Mouse (Mus musculus): Measurements from ENCODE around the gene Sort1. TPM values are rescaled to one million over a fixed set of nuclear protein-coding genes. Genes with fewer than 3 reads are reported as not detected.

Gene Sort1
- polyA plus RNA-seq, 1 experiment from 2014 or later, result 12.1 TPM

GRCm38 (mm10) chr3:108297603-108298553, 14.0 kb downstream of the Sort1 start:
- Histone ChIP-seq H3K4me1 (peaks cover 37% of the 10 kb centered on the region), H3K4me3 (no peak overlapping the region), H3K9me3 (replicated peaks) (no peaks in the 10 kb centered on the region), H3K27me3 (ENCODE audit: low read depth, poor library complexity, severe bottlenecking) (no peaks in the 10 kb centered on the region), H3K27ac (no peak overlapping the region), H3K36me3 (no peaks in the 10 kb centered on the region)
- no peak for DNase-seq (ENCODE audit: low spot score)
- 74% methylated on average over 7 of the region's 7 CpGs for WGBS

GRCm38 (mm10) chr3:108300455-108301030, 16.7 kb downstream of the Sort1 start:
- Histone ChIP-seq H3K27ac (no peak overlapping the region), H3K9me3 (replicated peaks) (no peaks in the 10 kb centered on the region), H3K4me3 (no peak overlapping the region), H3K4me1 (peaks cover 27% of the 10 kb centered on the region), H3K27me3 (ENCODE audit: low read depth, poor library complexity, severe bottlenecking) (no peaks in the 10 kb centered on the region), H3K36me3 (no peaks in the 10 kb centered on the region)
- no peak for DNase-seq (ENCODE audit: low spot score)
- 89% methylated on average over 6 of the region's 6 CpGs for WGBS

GRCm38 (mm10) chr3:108303683-108304082, 19.8 kb downstream of the Sort1 start:
- Histone ChIP-seq H3K4me3 (no peak overlapping the region), H3K27ac (no peak overlapping the region), H3K36me3 (no peaks in the 10 kb centered on the region), H3K27me3 (ENCODE audit: low read depth, poor library complexity, severe bottlenecking) (no peaks in the 10 kb centered on the region), H3K9me3 (replicated peaks) (no peaks in the 10 kb centered on the region), H3K4me1 (peaks cover 12% of the 10 kb centered on the region)
- no peak for DNase-seq (ENCODE audit: low spot score)
- WGBS, result 95% methylated on average over 8 of the region's 8 CpGs

- 90% methylated on average over 4 of the region's 4 CpGs for WGBS
- no peak for DNase-seq (ENCODE audit: low spot score)
- Histone ChIP-seq H3K4me1 (peaks cover 12% of the 10 kb centered on the region), H3K27me3 (ENCODE audit: low read depth, poor library complexity, severe bottlenecking) (no peaks in the 10 kb centered on the region), H3K27ac (no peak overlapping the region), H3K4me3 (no peak overlapping the region), H3K9me3 (replicated peaks) (no peaks in the 10 kb centered on the region), H3K36me3 (no peaks in the 10 kb centered on the region)
Observed at GRCm38 (mm10) chr3:108304747-108305146, 20.9 kb downstream of the Sort1 start.

GRCm38 (mm10) chr3:108306387-108306786, 22.5 kb downstream of the Sort1 start:
- no peaks in the 10 kb centered on the region for H3K36me3 ChIP-seq
- WGBS, result 78% methylated on average over 3 of the region's 3 CpGs
- H3K4me1 ChIP-seq, result peaks cover 12% of the 10 kb centered on the region
- H3K27me3 ChIP-seq (ENCODE audit: low read depth, poor library complexity, severe bottlenecking), result no peaks in the 10 kb centered on the region
- DNase-seq (ENCODE audit: low spot score), result no peak
- no peaks in the 10 kb centered on the region for H3K9me3 ChIP-seq (replicated peaks)
- no peak overlapping the region for H3K27ac ChIP-seq
- no peak overlapping the region for H3K4me3 ChIP-seq

GRCm38 (mm10) chr3:108307485-108307884, 23.6 kb downstream of the Sort1 start:
- 88% methylated on average over 6 of the region's 6 CpGs for WGBS
- Histone ChIP-seq H3K9me3 (replicated peaks) (no peaks in the 10 kb centered on the region), H3K4me3 (no peak overlapping the region), H3K36me3 (0 out of 2 replicates have a peak, but pooled peaks cover 8% of the 10 kb centered on the region), H3K27me3 (ENCODE audit: low read depth, poor library complexity, severe bottlenecking) (no peaks in the 10 kb centered on the region), H3K4me1 (peaks cover 12% of the 10 kb centered on the region), H3K27ac (no peak overlapping the region)
- no peak for DNase-seq (ENCODE audit: low spot score)

GRCm38 (mm10) chr3:108310921-108311341, 27.0 kb downstream of the Sort1 start:
- H3K36me3 ChIP-seq, result 0 out of 2 replicates have a peak, but pooled peaks cover 8% of the 10 kb centered on the region
- H3K4me3 ChIP-seq, result no peak overlapping the region
- no peak for DNase-seq (ENCODE audit: low spot score)
- H3K9me3 ChIP-seq (replicated peaks), result no peaks in the 10 kb centered on the region
- no peaks in the 10 kb centered on the region for H3K27me3 ChIP-seq (ENCODE audit: low read depth, poor library complexity, severe bottlenecking)
- H3K27ac ChIP-seq, result no peak overlapping the region
- peaks cover 4% of the 10 kb centered on the region for H3K4me1 ChIP-seq

- Histone ChIP-seq H3K9me3 (replicated peaks) (no peaks in the 10 kb centered on the region), H3K27me3 (ENCODE audit: low read depth, poor library complexity, severe bottlenecking) (no peaks in the 10 kb centered on the region), H3K4me3 (no peak overlapping the region), H3K4me1 (no peaks in the 10 kb centered on the region), H3K27ac (no peak overlapping the region), H3K36me3 (0 out of 2 replicates have a peak, but pooled peaks cover 8% of the 10 kb centered on the region)
- DNase-seq (ENCODE audit: low spot score), result no peak
- WGBS, result 84% methylated on average over 4 of the region's 4 CpGs
Observed at GRCm38 (mm10) chr3:108311688-108312087, 27.8 kb downstream of the Sort1 start.

- Histone ChIP-seq H3K36me3 (0 out of 2 replicates have a peak, but pooled peaks cover 8% of the 10 kb centered on the region), H3K4me3 (no peak overlapping the region), H3K27me3 (ENCODE audit: low read depth, poor library complexity, severe bottlenecking) (no peaks in the 10 kb centered on the region), H3K27ac (no peak overlapping the region), H3K9me3 (replicated peaks) (no peaks in the 10 kb centered on the region), H3K4me1 (no peaks in the 10 kb centered on the region)
- no peak for DNase-seq (ENCODE audit: low spot score)
Observed at GRCm38 (mm10) chr3:108312414-108312813, 28.5 kb downstream of the Sort1 start.

- Histone ChIP-seq H3K9me3 (replicated peaks) (no peaks in the 10 kb centered on the region), H3K36me3 (0 out of 2 replicates have a peak, but pooled peaks cover 8% of the 10 kb centered on the region), H3K27me3 (ENCODE audit: low read depth, poor library complexity, severe bottlenecking) (no peaks in the 10 kb centered on the region), H3K4me3 (no peak overlapping the region), H3K4me1 (peaks cover 4% of the 10 kb centered on the region), H3K27ac (no peak overlapping the region)
- DNase-seq (ENCODE audit: low spot score), result no peak
- WGBS, result 91% methylated on average over 4 of the region's 4 CpGs
Observed at GRCm38 (mm10) chr3:108313138-108313537, 29.3 kb downstream of the Sort1 start.

GRCm38 (mm10) chr3:108314038-108314675, 30.3 kb downstream of the Sort1 start:
- H3K4me1 ChIP-seq, result peaks cover 14% of the 10 kb centered on the region
- 0 out of 2 replicates have a peak, but pooled peaks cover 8% of the 10 kb centered on the region for H3K36me3 ChIP-seq
- H3K4me3 ChIP-seq, result no peak overlapping the region
- 65% methylated on average over 8 of the region's 8 CpGs for WGBS
- no peaks in the 10 kb centered on the region for H3K9me3 ChIP-seq (replicated peaks)
- H3K27me3 ChIP-seq (ENCODE audit: low read depth, poor library complexity, severe bottlenecking), result no peaks in the 10 kb centered on the region
- DNase-seq (ENCODE audit: low spot score), result no peak
- no peak overlapping the region for H3K27ac ChIP-seq

- Histone ChIP-seq H3K4me3 (no peak overlapping the region), H3K4me1 (peaks cover 29% of the 10 kb centered on the region), H3K36me3 (no peaks in the 10 kb centered on the region), H3K9me3 (replicated peaks) (no peaks in the 10 kb centered on the region), H3K27ac (peak overlapping the region; percentile 69; the same call in 1 of the 2 replicates), H3K27me3 (ENCODE audit: low read depth, poor library complexity, severe bottlenecking) (no peaks in the 10 kb centered on the region)
- DNase-seq (ENCODE audit: low spot score), result peak; percentile 40
- 46% methylated on average over 2 of the region's 2 CpGs for WGBS
Observed at GRCm38 (mm10) chr3:108318517-108318916, 34.6 kb downstream of the Sort1 start.

GRCm38 (mm10) chr3:108321671-108322070, 37.8 kb downstream of the Sort1 start:
- Histone ChIP-seq H3K27ac (no peak overlapping the region), H3K27me3 (ENCODE audit: low read depth, poor library complexity, severe bottlenecking) (no peaks in the 10 kb centered on the region), H3K4me1 (peaks cover 29% of the 10 kb centered on the region), H3K36me3 (peaks cover 16% of the 10 kb centered on the region), H3K4me3 (no peak overlapping the region), H3K9me3 (replicated peaks) (no peaks in the 10 kb centered on the region)
- WGBS, result 86% methylated on average over 4 of the region's 4 CpGs
- DNase-seq (ENCODE audit: low spot score), result no peak

All from limb, embryonic 10.5 days (tissue).